Mouse (Mus musculus): Measurements from ENCODE around the gene Mettl1.

DNA sequence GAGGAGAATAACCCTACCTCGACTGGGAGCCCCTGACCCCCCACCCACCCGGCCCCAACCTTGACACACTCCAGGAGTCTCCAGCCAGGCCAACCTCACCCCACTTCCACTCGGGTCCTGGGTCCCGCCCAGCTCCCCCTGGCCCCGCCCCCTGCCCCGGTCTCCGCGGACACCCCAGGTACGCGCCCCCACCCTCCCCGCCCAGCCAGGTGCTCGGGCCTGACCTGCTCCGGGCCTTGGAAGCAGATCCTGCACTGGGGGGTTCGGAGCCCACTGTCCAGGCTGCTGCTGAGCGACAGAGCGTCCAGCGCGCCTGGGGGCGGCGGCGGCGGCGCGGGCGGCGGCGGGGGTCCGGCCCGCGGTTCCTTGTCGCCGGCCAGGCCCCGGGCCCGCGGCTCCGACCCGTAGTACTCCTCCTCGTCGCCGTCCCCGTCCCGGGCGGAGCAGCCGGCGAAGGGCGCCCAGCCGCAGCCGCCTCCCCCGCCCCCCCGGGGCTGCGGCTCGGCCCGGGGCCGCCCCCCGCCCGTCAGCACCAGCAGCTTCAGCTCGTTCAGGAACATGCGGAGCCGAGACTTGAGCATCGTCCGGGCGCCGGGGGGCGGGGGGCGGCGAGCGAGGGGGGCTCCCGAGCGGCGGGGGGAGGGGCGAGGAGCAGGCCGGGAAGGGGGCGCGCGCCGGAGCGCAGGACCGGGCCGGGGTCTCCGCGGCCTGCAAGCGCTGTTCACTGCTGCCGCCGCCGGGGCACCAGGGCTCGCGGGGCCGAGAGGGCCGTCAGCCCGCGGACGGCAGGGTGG, 18.2 kb downstream of the Mettl1 start:
- TF ChIP-seq CTCF (IDR thresholded peaks at IDR 0.05; ENCODE audit: low read depth, low read length): no peak
- no peak for TF ChIP-seq EP300 (IDR thresholded peaks at IDR 0.05; ENCODE audit: insufficient read depth, low read depth, low read length)
- TF ChIP-seq POLR2A (IDR thresholded peaks at IDR 0.05; ENCODE audit: insufficient read depth, low read length): no peak
